Mouse (Mus musculus) myocyte (in vitro differentiated cells): Measurements from ENCODE around the gene Gprc5b.

Experiments used
- MAX ChIP-seq: IDR thresholded peaks from one replicate; pipeline ENCODE4 v1.6.1; 2011; ENCODE audit warnings: low read depth, mild to moderate bottlenecking, control low read depth
- MYOD1 ChIP-seq, 3 experiments: IDR thresholded peaks; one replicate each; pipeline ENCODE4 v1.6.1; 2011; ENCODE audit warnings: control low read depth in 2 of 3, low read depth in 2 of 3, mild to moderate bottlenecking in 2 of 3, moderate library complexity in 1 of 3; ENCODE audit not compliant: insufficient read length in 2 of 3, control insufficient read depth in 1 of 3
- POLR2A ChIP-seq: IDR thresholded peaks from one replicate; pipeline ENCODE4 v1.6.1; 2011; ENCODE audit warnings: low read depth, mild to moderate bottlenecking, control low read depth, moderate library complexity; ENCODE audit not compliant: insufficient read length
- POLR2AphosphoS2 ChIP-seq: IDR thresholded peaks from one replicate; pipeline ENCODE4 v1.6.1; 2011; ENCODE audit warnings: low read depth, control low read depth; ENCODE audit not compliant: insufficient read length
- TCF12 ChIP-seq: IDR thresholded peaks from one replicate; pipeline ENCODE4 v1.6.1; 2011; ENCODE audit warnings: mild to moderate bottlenecking, control low read depth; ENCODE audit not compliant: poor library complexity, insufficient read depth, severe bottlenecking
- USF1 ChIP-seq: IDR thresholded peaks from one replicate; pipeline ENCODE4 v1.6.1; 2011; ENCODE audit warnings: low read depth, mild to moderate bottlenecking, control low read depth, moderate library complexity

DNA sequence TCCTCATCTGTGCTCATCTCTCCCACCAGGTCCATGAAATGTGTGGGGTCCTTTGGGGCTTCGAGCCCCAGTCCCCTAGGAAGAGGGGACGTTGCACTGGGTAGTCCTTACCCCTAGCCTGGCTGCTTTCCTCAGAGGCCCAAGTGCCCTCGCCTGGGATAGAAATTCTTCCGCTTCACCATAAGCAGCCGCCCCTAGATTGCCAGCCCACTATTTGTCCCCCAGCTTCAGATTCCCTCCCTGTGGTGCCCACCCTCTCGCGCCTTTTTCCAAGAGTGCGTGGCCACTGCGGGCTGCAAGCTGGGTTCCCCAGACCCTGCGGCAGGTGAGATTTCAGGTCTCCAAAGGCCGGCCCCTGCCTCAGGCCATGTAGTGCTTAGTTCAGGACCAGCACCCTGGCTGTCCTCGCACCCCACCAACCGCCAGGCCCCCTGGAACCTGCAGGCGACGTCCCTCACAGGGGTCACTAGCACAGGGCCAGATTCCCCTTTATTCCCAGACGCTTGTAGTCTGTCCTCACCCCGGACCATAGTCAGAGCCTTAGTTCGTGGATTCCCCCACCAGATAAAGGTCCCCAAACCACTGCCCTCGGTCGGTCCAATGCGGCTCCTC is 674 bp downstream of the Gprc5b start:
- TF ChIP-seq POLR2A (no peak), TCF12 (no peak), USF1 (no peak), MYOD1 (IDR thresholded peaks at IDR 0.05; ENCODE audit: control insufficient read depth in 1 of 3, insufficient read length in 2 of 3, low read depth in 2 of 3) (no peak), POLR2AphosphoS2 (no peak), MAX (no peak)
